Mouse (Mus musculus) layer of hippocampus, adult 18-20 months (tissue): ENCODE measurements at regions not wholly inside any gene's neighbourhood (a gene's known extent, or its start where the extent isn't known, plus 50 kb on each side); places are given as distances from the start of the nearest gene placed in this dataset.
A peak's percentile ranks its signal among the peaks of the same experiment; 100 is the strongest.

ENCODE experiments used
- DNase-seq, 2 experiments: peaks; one replicate each; pipeline ENCODE4 v3.0.0; 2022; ENCODE audit warnings: low spot score in 2 of 2

DNA sequence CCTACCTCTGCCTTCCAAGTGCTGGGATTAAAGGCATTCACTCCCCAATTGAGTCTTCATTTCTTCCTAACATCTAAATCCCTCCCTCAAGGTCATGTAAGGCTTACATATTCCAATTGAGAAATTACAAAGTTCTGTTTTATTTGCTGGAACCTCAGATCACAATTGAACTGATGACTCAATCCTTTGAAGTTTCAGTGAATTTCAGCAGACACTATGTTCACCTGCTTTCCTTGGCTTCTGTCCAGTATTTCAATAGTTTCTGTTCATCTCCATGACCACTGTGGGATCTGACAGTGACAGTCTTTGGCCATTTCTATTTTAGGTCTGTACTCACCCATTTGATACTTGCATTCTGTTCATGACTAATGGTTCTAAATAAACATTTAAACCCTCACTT, 241.9 kb upstream of the Cdh12 start:
- no peak for DNase-seq

DNA sequence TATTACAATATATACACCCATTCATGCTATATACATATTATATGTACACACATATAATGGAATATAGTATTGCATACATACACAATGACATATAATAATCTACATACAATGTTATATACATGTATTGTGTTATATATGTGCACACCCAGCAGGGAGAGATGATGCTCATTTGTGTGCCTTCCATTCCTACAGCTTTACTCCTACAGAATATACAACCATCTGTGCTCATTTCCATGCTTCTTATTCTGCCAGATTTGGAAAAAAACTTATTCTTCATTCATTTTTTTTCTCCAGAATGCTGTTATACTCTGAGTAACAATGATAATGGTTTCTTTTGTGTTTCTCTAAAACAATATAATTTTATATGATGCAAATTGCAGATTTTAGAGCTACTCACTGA, 227.0 kb upstream of the Cdh12 start:
- DNase-seq: peak in 1 of 2 experiments; percentile 24

DNA sequence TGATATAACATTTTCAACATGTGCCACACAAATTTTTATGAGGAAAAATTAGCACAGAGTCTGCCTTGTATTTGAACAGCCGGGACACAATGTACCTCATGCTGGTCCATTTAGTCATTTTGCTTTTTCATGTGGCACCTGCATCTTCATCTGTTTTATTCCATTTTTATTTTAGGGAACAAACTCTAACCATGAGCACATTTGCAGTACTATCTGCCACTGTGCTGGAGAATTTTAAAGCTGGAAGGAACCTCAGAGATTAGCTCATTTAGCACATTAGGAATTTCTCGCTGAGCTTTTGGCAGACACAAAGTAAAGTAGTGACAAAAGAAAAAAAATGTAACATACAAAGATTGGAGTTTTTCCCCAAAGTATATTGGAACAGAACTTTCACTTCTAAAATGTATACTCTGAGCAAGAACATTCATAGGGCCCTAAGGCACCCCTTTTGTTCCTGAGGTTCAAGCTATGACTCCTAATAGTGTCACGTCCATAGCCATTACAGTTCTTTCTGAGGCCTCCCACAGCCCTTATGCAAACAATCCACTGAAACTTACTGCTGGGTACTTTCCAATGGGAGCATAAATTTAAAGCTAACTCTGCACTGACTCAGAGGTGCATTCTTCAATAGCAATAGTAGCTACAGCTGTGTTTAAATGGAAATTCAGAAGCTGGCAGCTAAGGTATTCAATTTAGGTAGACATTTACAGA, 225.6 kb upstream of the Cdh12 start:
- DNase-seq: peak in 1 of 2 experiments; percentile 78

DNA sequence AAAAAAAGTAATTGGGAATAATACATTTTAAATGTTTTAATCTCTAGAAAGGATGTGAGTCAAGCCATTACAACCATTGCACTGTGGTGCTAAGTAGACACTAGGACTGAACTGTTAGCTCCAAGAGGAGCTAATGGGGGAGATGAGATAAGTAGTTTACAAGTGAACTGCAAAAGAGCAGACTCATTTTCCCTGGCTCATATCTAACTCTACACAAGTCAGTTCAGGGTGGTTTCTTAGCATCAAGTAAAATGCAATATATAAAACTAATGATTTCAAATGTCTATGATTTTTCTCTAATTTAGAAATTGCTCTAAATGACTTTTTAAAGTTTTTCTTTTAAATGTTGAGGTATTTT, 225.1 kb upstream of the Cdh12 start:
- DNase-seq: no peak

DNA sequence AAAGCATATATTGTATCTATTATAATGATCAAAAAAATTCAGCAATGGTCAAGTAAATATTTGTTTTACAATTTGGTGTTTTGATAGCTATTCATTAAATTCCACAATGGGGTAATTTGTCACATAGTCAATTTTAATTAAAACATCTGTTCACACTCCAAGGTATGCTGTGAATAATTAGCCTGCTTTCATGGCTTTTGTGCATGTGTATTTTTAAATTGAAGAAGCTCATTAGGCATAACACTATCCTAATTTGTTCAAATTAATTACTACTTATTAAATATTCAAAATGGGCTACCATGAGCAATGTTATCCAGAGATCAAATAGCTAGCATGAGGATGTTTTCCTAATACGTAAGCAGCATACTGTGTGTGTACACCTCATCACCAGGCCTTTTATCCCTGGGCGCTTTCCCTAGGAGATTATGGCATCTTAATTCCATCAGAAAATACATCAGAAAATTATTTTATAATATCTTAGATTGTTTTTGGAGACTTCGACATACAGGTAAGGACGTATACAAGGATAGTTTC, 183.6 kb upstream of the Cdh12 start:
- no peak for DNase-seq

DNA sequence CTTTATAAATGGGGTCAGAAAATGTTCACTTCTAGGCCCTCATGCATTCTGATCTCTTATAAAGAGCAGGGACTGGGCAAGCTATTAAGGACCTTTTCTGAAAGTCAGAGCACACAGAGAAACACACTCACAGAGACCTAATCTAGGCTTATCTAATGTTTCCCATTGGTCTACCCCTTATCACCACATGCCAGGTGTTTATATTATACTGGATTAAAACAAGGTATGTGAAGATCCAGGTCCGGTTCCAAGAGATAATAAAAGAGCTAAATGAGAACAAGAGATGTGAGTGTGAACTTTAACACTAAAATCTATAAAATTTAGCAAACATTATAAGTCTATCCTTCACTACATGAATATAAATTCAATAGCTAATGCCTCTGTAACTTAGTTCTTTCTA, 135.1 kb upstream of the Cdh12 start:
- no peak for DNase-seq

DNA sequence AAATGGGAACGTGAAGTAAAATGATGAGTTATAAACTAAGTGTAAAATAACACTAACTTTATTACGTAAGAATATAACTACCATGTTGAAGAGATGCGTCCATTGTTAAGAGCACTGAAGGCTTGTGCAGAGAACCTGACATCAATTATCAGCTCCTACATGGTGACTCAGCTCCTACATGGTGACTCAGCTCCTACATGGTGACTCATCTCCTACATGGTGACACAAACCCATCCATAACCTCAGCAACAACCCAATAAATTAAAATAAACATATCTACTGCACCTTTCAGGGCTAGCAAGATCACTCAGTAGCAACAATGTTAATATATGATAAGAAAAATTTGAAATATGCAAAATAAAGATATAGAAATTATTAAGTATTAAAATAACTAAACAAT, 125.5 kb upstream of the Cdh12 start:
- DNase-seq: no peak
